Mouse (Mus musculus): Measurements from ENCODE around the gene Cdc20b. TPM values are rescaled to one million over a fixed set of nuclear protein-coding genes. Genes with fewer than 3 reads are reported as not detected.

Gene Cdc20b
- polyA plus RNA-seq (2017; shearing (Covaris generic)), result not detected

GRCm38 (mm10) chr13:113034950-113035421 is at the start of gene Cdc20b:
TSS of gene Cdc20b (plus strand) at chr13:113035111.

GRCm38 (mm10) chr13:112987532-112987943 is 47.4 kb upstream of the Cdc20b start, which contains the start of gene Ccno:
TSS of gene Ccno (plus strand) at chr13:112987802.

GRCm38 (mm10) chr13:112993531-112994152 is 41.3 kb upstream of the Cdc20b start, which contains the start of gene Mcidas:
TSS of gene Mcidas (plus strand) at chr13:112993845.

GRCm38 (mm10) chr13:113046211-113046883 is 11.4 kb downstream of the Cdc20b start, which contains the start of gene Gpx8:
TSS of gene Gpx8 (minus strand) at chr13:113046410.

GRCm38 (mm10) chr13:113100879-113101278 is 66.0 kb downstream of the Cdc20b start, which contains the start of gene Gzma:
TSS of gene Gzma (minus strand) at chr13:113100981.

Other genes starting within 250 kb of the Cdc20b start
- 5.5 TPM for gene Plpp1, start 234.3 kb upstream of the Cdc20b start, polyA plus RNA-seq (2017; shearing (Covaris generic))
- gene Mtrex, start 107.7 kb upstream of the Cdc20b start, polyA plus RNA-seq (2017; shearing (Covaris generic)), result 95.0 TPM
- 32.2 TPM for gene Dhx29, start 107.7 kb upstream of the Cdc20b start, polyA plus RNA-seq (2017; shearing (Covaris generic))
- not detected for gene Ccno, start 47.3 kb upstream of the Cdc20b start, polyA plus RNA-seq (2017; shearing (Covaris generic))
- not detected for gene Mcidas, start 41.3 kb upstream of the Cdc20b start, polyA plus RNA-seq (2017; shearing (Covaris generic))
- not detected for gene Gpx8, start 11.3 kb downstream of the Cdc20b start, polyA plus RNA-seq (2017; shearing (Covaris generic))
- 3.5 TPM for gene Gzma, start 65.9 kb downstream of the Cdc20b start, polyA plus RNA-seq (2017; shearing (Covaris generic))
- 0.26 TPM for gene Esm1, start 174.5 kb downstream of the Cdc20b start, polyA plus RNA-seq (2017; shearing (Covaris generic))
- gene Gzmk, start 190.8 kb downstream of the Cdc20b start, polyA plus RNA-seq (2017; shearing (Covaris generic)), result 4.0 TPM